Mouse (Mus musculus): ENCODE results near the gene Mmp14. TPM values are rescaled to one million over a fixed set of nuclear protein-coding genes. Genes with fewer than 3 reads are reported as not detected.

Gene Mmp14
- total and polyA plus RNA-seq, 3 experiments: 11.2 to 26.5 (median 16.5) TPM

DNA sequence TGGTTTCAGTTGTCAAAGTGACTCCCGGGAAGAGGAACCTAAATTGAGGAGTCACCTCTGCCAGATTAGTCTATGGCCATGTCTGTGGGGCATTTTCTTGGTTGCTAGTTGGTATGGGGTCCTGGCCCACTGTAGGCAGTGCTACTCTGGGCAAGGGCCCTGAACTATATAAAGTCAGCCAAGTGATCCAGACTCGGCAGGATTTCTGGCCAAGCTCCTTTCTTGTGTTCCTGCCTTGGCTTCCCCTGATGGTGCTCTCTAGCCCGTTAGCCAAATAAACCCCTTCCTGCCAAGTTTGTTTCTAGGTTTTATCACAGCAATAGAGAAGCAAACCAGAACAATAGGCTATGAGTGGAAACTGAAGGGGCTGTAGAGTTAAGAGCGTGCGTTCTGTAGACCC, 43.3 kb downstream of the Mmp14 start:
- Histone ChIP-seq H3K79me2 (replicated peaks; ENCODE audit: control insufficient read depth, insufficient read depth, low read length) (no peaks in the 10 kb centered on the region), H3K9ac (ENCODE audit: low read depth, low read length) (no peak overlapping the region), H3K27ac (no peak overlapping the region), H3K4me1 (ENCODE audit: control insufficient read depth, insufficient read depth, low read length) (peaks cover 2% of the 10 kb centered on the region; the same call in 1 of the 2 replicates), H3K36me3 (ENCODE audit: control insufficient read depth, insufficient read depth, low read length) (no peaks in the 10 kb centered on the region), H3K4me3 (no peak overlapping the region), H3K27me3 (ENCODE audit: control insufficient read depth, insufficient read depth, low read length) (peaks cover 4% of the 10 kb centered on the region)
- 63% methylated on average over 5 of the region's 5 CpGs for WGBS
- DNase-seq: no peak
- TF ChIP-seq POLR2A (IDR thresholded peaks at IDR 0.05; ENCODE audit: insufficient read depth, low read depth, low read length) (no peak), EP300 (IDR thresholded peaks at IDR 0.05; ENCODE audit: insufficient read depth, low read depth, low read length) (no peak), CTCF (IDR thresholded peaks at IDR 0.05) (no peak)
- intact Hi-C loops (cut with DNase I): no loop called here

DNA sequence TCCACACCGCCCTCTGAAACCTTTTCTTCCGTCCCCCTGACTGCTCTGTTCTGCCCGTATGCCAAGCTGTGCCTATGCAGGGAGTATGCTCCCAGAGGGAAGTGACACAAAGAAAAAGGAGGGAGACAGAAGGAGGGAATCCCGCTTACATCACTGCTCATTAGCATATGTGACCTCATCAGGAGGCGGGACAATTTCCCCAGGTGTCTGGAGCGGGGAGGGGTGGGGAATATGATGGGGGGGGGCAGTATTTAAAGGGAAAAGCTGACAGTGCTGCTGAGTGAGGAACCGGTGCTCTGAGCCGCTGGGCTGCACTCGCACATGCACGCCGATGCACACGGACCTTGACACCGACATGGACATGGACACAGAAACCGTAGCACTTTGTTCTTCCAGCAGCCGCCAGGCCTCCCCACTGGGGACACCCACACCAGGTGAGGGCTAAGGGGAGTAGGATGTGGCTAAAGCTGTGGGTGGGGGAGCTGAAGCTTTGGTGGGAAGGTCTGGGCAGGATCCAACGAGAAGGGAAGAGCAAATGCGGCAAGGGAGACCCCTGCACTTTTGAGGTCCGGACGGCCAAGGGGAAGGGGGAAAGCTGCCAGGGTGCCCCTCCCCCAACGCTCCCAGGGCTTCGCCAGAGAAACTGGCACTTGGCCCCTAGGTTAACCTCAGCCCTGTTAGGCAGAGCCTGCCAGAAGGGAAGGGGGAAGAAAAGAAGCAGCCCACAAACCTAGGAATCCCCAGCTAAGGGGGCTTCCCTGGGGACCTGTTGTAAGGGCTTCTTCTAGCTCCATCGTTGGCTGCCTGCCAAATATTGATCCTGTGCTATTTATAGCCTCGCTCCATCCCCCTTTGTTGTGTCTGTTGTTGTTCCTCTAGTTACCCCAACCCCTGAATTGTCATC, 44.8 kb downstream of the Mmp14 start, which contains the start of gene Rem2:
TSS of gene Rem2 (plus strand) at position 160 of the 904 bp plus-strand sequence.
- Histone ChIP-seq H3K4me3 (no peak within 1 kb of the TSS), H3K36me3 (ENCODE audit: control insufficient read depth, insufficient read depth, low read length) (no peaks in the 10 kb centered on the region), H3K9ac (ENCODE audit: low read depth, low read length) (0 out of 2 replicates have a peak within 1 kb of the TSS, but pooled peaks have one; percentile 14), H3K4me1 (ENCODE audit: control insufficient read depth, insufficient read depth, low read length) (peaks cover 2% of the 10 kb centered on the region; the same call in 1 of the 2 replicates), H3K27me3 (ENCODE audit: control insufficient read depth, insufficient read depth, low read length) (peaks cover 4% of the 10 kb centered on the region), H3K27ac (no peak within 1 kb of the TSS), H3K79me2 (replicated peaks; ENCODE audit: control insufficient read depth, insufficient read depth, low read length) (no peaks in the 10 kb centered on the region)
- no peak for DNase-seq
- intact Hi-C loops (cut with DNase I): no loop called here
- TF ChIP-seq EP300 (IDR thresholded peaks at IDR 0.05; ENCODE audit: insufficient read depth, low read depth, low read length) (no peak), CTCF (IDR thresholded peaks at IDR 0.05) (no peak), POLR2A (IDR thresholded peaks at IDR 0.05; ENCODE audit: insufficient read depth, low read depth, low read length) (no peak)
- 4% methylated on average over 23 of the region's 23 CpGs for WGBS

DNA sequence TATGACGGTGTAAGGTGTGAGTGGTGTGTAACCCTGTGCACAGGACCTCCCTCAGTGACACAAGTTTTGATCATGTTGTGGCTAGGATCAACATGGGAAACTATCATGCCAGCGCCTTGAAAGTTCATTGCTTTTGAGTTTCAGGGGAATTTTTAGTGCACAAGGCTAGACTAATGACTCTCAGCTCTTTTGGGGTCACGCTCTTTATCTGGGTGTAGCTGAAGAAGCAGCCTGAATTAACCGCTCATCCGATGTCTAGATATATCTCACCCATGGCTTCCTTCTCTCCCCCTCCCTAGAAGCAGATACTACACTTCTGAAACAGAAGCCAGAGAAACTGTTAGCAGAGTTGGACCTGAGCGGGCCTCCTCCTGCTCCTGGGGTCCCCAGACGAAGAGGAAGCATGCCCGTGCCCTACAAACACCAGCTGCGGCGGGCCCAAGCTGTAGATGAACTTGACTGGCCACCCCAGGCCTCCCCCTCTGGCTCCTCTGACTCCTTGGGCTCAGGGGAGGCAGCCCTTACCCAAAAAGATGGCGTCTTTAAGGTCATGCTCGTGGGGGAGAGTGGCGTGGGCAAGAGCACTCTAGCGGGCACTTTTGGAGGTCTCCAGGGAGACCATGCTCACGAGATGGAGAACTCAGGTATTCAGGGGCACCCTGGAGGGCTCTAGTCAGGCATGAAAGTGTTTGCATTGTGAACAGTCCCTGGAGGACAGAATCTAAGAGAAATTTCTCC, 45.9 kb downstream of the Mmp14 start:
- Histone ChIP-seq H3K36me3 (ENCODE audit: control insufficient read depth, insufficient read depth, low read length) (no peaks in the 10 kb centered on the region), H3K79me2 (replicated peaks; ENCODE audit: control insufficient read depth, insufficient read depth, low read length) (no peaks in the 10 kb centered on the region), H3K4me1 (ENCODE audit: control insufficient read depth, insufficient read depth, low read length) (peaks cover 2% of the 10 kb centered on the region; the same call in 1 of the 2 replicates), H3K27ac (no peak overlapping the region), H3K9ac (ENCODE audit: low read depth, low read length) (no peak overlapping the region), H3K27me3 (ENCODE audit: control insufficient read depth, insufficient read depth, low read length) (peaks cover 4% of the 10 kb centered on the region), H3K4me3 (no peak overlapping the region)
- TF ChIP-seq EP300 (IDR thresholded peaks at IDR 0.05; ENCODE audit: insufficient read depth, low read depth, low read length) (no peak), POLR2A (IDR thresholded peaks at IDR 0.05; ENCODE audit: insufficient read depth, low read depth, low read length) (no peak), CTCF (IDR thresholded peaks at IDR 0.05) (no peak)
- no peak for DNase-seq
- 87% methylated on average over 15 of the region's 15 CpGs for WGBS
- intact Hi-C loops (cut with DNase I): no loop called here

DNA sequence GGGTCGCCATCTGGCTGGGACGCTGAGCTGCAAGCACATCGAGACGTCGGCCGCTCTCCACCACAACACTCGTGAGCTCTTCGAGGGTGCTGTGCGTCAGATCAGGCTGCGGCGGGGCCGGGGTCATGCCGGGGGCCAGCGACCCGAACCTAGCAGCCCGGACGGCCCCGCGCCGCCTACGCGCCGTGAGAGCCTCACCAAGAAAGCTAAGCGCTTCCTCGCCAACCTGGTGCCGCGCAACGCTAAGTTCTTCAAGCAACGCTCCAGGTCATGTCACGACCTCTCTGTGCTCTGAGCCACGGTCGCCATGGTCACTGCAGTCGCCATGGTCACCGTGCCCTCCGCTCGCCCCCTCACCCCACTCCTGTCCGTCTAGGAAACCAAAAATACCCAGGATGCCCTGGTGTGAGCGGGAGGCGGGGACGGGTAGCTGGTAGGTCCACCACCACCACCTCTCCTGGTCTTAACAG, 48.1 kb downstream of the Mmp14 start:
- no peak for DNase-seq
- Histone ChIP-seq H3K4me3 (peak overlapping the region; percentile 37), H3K27ac (no peak overlapping the region), H3K4me1 (ENCODE audit: control insufficient read depth, insufficient read depth, low read length) (peaks cover 2% of the 10 kb centered on the region; the same call in 1 of the 2 replicates), H3K9ac (ENCODE audit: low read depth, low read length) (no peak overlapping the region), H3K36me3 (ENCODE audit: control insufficient read depth, insufficient read depth, low read length) (no peaks in the 10 kb centered on the region), H3K79me2 (replicated peaks; ENCODE audit: control insufficient read depth, insufficient read depth, low read length) (no peaks in the 10 kb centered on the region), H3K27me3 (ENCODE audit: control insufficient read depth, insufficient read depth, low read length) (peaks cover 4% of the 10 kb centered on the region)
- TF ChIP-seq CTCF (IDR thresholded peaks at IDR 0.05) (no peak), EP300 (IDR thresholded peaks at IDR 0.05; ENCODE audit: insufficient read depth, low read depth, low read length) (no peak), POLR2A (IDR thresholded peaks at IDR 0.05; ENCODE audit: insufficient read depth, low read depth, low read length) (no peak)
- 3% methylated on average over 40 of the region's 40 CpGs for WGBS
- intact Hi-C loops (cut with DNase I): no loop called here

DNA sequence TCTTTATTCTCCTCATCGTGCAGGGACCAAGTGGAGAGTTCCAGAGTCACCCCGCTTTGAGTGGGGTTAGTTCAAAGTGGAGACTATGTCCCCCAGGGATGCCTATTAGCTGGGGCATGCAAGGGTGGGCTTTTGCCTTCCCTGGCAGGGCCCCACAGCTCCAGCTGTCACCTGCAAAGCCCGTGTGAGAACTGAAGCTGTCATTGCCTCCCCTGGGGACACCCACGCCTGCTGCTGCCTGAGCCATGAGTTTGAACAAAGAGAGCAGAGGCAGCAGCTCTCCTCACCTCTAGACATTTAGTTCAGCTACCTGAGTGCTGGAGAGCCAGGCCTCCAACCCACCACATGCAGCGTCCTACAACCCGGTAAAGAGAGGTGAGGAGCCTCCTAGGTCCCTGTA, 49.3 kb downstream of the Mmp14 start:
- no peak overlapping the region for H3K27ac ChIP-seq
- H3K36me3 ChIP-seq (ENCODE audit: control insufficient read depth, insufficient read depth, low read length): no peaks in the 10 kb centered on the region
- H3K79me2 ChIP-seq (replicated peaks; ENCODE audit: control insufficient read depth, insufficient read depth, low read length): no peaks in the 10 kb centered on the region
- WGBS: 84% methylated on average over 6 of the region's 6 CpGs
- no peak overlapping the region for H3K9ac ChIP-seq (ENCODE audit: low read depth, low read length)
- DNase-seq: no peak
- H3K27me3 ChIP-seq (ENCODE audit: control insufficient read depth, insufficient read depth, low read length): peaks cover 4% of the 10 kb centered on the region
- H3K4me1 ChIP-seq (ENCODE audit: control insufficient read depth, insufficient read depth, low read length): peaks cover 2% of the 10 kb centered on the region; the same call in 1 of the 2 replicates
- H3K4me3 ChIP-seq: no peak overlapping the region
- TF ChIP-seq POLR2A (IDR thresholded peaks at IDR 0.05; ENCODE audit: insufficient read depth, low read depth, low read length) (no peak), CTCF (IDR thresholded peaks at IDR 0.05) (no peak), EP300 (IDR thresholded peaks at IDR 0.05; ENCODE audit: insufficient read depth, low read depth, low read length) (no peak)
- intact Hi-C loops (cut with DNase I): no loop called here

Measured in heart, adult 2 months (tissue).